Mouse (Mus musculus): ENCODE measurements at regions not wholly inside any gene's neighbourhood (a gene's known extent, or its start where the extent isn't known, plus 50 kb on each side); places are given as distances from the start of the nearest gene placed in this dataset.

- WGBS: 59% methylated on average over 2 of the region's 2 CpGs
- H3K4me1 ChIP-seq (replicated peaks; ENCODE audit: control insufficient read depth, insufficient read depth, low read length): peaks cover 37% of the 10 kb centered on the region
Measured at GRCm38 (mm10) chr7:64033388-64033787, 94.7 kb upstream of the Klf13 start.

GRCm38 (mm10) chr7:64032921-64033354 lies 94.2 kb upstream of the Klf13 start:
- no peaks in the 10 kb centered on the region for H3K36me3 ChIP-seq (ENCODE audit: control insufficient read depth, insufficient read depth, low read length)
- WGBS: 71% methylated on average over 9 of the region's 9 CpGs
- no peak for DNase-seq (ENCODE audit: low spot score)
- no peak overlapping the region for H3K27ac ChIP-seq (ENCODE audit: low read depth, low read length)
- H3K9me3 ChIP-seq (ENCODE audit: control insufficient read depth, low read length): no peaks in the 10 kb centered on the region
- H3K4me3 ChIP-seq (ENCODE audit: low read depth, low read length): no peak overlapping the region
- no peaks in the 10 kb centered on the region for H3K27me3 ChIP-seq (replicated peaks; ENCODE audit: control insufficient read depth, insufficient read depth, low read length)
- ATAC-seq (replicated peaks; ENCODE audit: low FRiP score): no peak
- H3K4me1 ChIP-seq (replicated peaks; ENCODE audit: control insufficient read depth, insufficient read depth, low read length): peaks cover 37% of the 10 kb centered on the region
- H3K9ac ChIP-seq (ENCODE audit: low read depth, low read length): no peak overlapping the region
- no peak overlapping the region for H3K4me2 ChIP-seq

More at GRCm38 (mm10) chr7:64033388-64033787, 94.7 kb upstream of the Klf13 start:
- Histone ChIP-seq H3K27ac (ENCODE audit: low read depth, low read length) (no peak overlapping the region), H3K27me3 (replicated peaks; ENCODE audit: control insufficient read depth, insufficient read depth, low read length) (no peaks in the 10 kb centered on the region), H3K36me3 (ENCODE audit: control insufficient read depth, insufficient read depth, low read length) (no peaks in the 10 kb centered on the region), H3K9ac (ENCODE audit: low read depth, low read length) (no peak overlapping the region), H3K9me3 (ENCODE audit: control insufficient read depth, low read length) (no peaks in the 10 kb centered on the region), H3K4me2 (no peak overlapping the region), H3K4me3 (ENCODE audit: low read depth, low read length) (no peak overlapping the region)
- DNase-seq (ENCODE audit: low spot score) (no peak), ATAC-seq (replicated peaks; ENCODE audit: low FRiP score) (no peak)

GRCm38 (mm10) chr7:64030650-64031049 lies 91.9 kb upstream of the Klf13 start:
- Histone ChIP-seq H3K4me3 (ENCODE audit: low read depth, low read length) (no peak overlapping the region), H3K27ac (ENCODE audit: low read depth, low read length) (no peak overlapping the region), H3K4me1 (replicated peaks; ENCODE audit: control insufficient read depth, insufficient read depth, low read length) (peaks cover 30% of the 10 kb centered on the region)

GRCm38 (mm10) chr7:64027100-64027499 lies 88.4 kb upstream of the Klf13 start:
- ATAC-seq (replicated peaks; ENCODE audit: low FRiP score): no peak
- 85% methylated on average over 7 of the region's 7 CpGs for WGBS
- H3K27ac ChIP-seq (ENCODE audit: low read depth, low read length): no peak overlapping the region

More at GRCm38 (mm10) chr7:64030650-64031049, 91.9 kb upstream of the Klf13 start:
- H3K36me3 ChIP-seq (ENCODE audit: control insufficient read depth, insufficient read depth, low read length): no peaks in the 10 kb centered on the region
- no peak for DNase-seq (ENCODE audit: low spot score)
- ATAC-seq (replicated peaks; ENCODE audit: low FRiP score): peak; percentile 68
- no peaks in the 10 kb centered on the region for H3K27me3 ChIP-seq (replicated peaks; ENCODE audit: control insufficient read depth, insufficient read depth, low read length)
- no peaks in the 10 kb centered on the region for H3K9me3 ChIP-seq (ENCODE audit: control insufficient read depth, low read length)
- WGBS: 81% methylated on average over 2 of the region's 2 CpGs
- H3K4me2 ChIP-seq: no peak overlapping the region
- H3K9ac ChIP-seq (ENCODE audit: low read depth, low read length): no peak overlapping the region

GRCm38 (mm10) chr7:64025155-64025554 lies 86.4 kb upstream of the Klf13 start:
- H3K4me2 ChIP-seq: no peak overlapping the region
- no peaks in the 10 kb centered on the region for H3K36me3 ChIP-seq (ENCODE audit: control insufficient read depth, insufficient read depth, low read length)
- no peaks in the 10 kb centered on the region for H3K27me3 ChIP-seq (replicated peaks; ENCODE audit: control insufficient read depth, insufficient read depth, low read length)
- WGBS: 70% methylated on average over 2 of the region's 2 CpGs
- H3K9ac ChIP-seq (ENCODE audit: low read depth, low read length): no peak overlapping the region
- peaks cover 17% of the 10 kb centered on the region; the same call in 1 of the 2 replicates for H3K4me1 ChIP-seq (replicated peaks; ENCODE audit: control insufficient read depth, insufficient read depth, low read length)
- no peaks in the 10 kb centered on the region for H3K9me3 ChIP-seq (ENCODE audit: control insufficient read depth, low read length)
- no peak for ATAC-seq (replicated peaks; ENCODE audit: low FRiP score)
- DNase-seq (ENCODE audit: low spot score): no peak
- no peak overlapping the region for H3K27ac ChIP-seq (ENCODE audit: low read depth, low read length)
- H3K4me3 ChIP-seq (ENCODE audit: low read depth, low read length): no peak overlapping the region

More at GRCm38 (mm10) chr7:64027100-64027499, 88.4 kb upstream of the Klf13 start:
- H3K9me3 ChIP-seq (ENCODE audit: control insufficient read depth, low read length): no peaks in the 10 kb centered on the region
- peaks cover 19% of the 10 kb centered on the region; the same call in 1 of the 2 replicates for H3K4me1 ChIP-seq (replicated peaks; ENCODE audit: control insufficient read depth, insufficient read depth, low read length)
- no peak overlapping the region for H3K9ac ChIP-seq (ENCODE audit: low read depth, low read length)
- H3K4me2 ChIP-seq: no peak overlapping the region
- no peak overlapping the region for H3K4me3 ChIP-seq (ENCODE audit: low read depth, low read length)
- no peaks in the 10 kb centered on the region for H3K27me3 ChIP-seq (replicated peaks; ENCODE audit: control insufficient read depth, insufficient read depth, low read length)
- DNase-seq (ENCODE audit: low spot score): no peak
- H3K36me3 ChIP-seq (ENCODE audit: control insufficient read depth, insufficient read depth, low read length): no peaks in the 10 kb centered on the region

- H3K27ac ChIP-seq (ENCODE audit: low read depth, low read length): no peak overlapping the region
- peaks cover 17% of the 10 kb centered on the region; the same call in 1 of the 2 replicates for H3K4me1 ChIP-seq (replicated peaks; ENCODE audit: control insufficient read depth, insufficient read depth, low read length)
- H3K9me3 ChIP-seq (ENCODE audit: control insufficient read depth, low read length): no peaks in the 10 kb centered on the region
- H3K4me2 ChIP-seq: no peak overlapping the region
- no peaks in the 10 kb centered on the region for H3K27me3 ChIP-seq (replicated peaks; ENCODE audit: control insufficient read depth, insufficient read depth, low read length)
- no peaks in the 10 kb centered on the region for H3K36me3 ChIP-seq (ENCODE audit: control insufficient read depth, insufficient read depth, low read length)
- no peak overlapping the region for H3K9ac ChIP-seq (ENCODE audit: low read depth, low read length)
- H3K4me3 ChIP-seq (ENCODE audit: low read depth, low read length): no peak overlapping the region
- 80% methylated on average over 4 of the region's 4 CpGs for WGBS
- DNase-seq (ENCODE audit: low spot score) (no peak), ATAC-seq (replicated peaks; ENCODE audit: low FRiP score) (no peak; the same call in 1 of the 2 replicates)
Measured at GRCm38 (mm10) chr7:64024253-64024652, 85.5 kb upstream of the Klf13 start.

- no peaks in the 10 kb centered on the region for H3K36me3 ChIP-seq (ENCODE audit: control insufficient read depth, insufficient read depth, low read length)
- no peak overlapping the region for H3K4me2 ChIP-seq
- H3K27ac ChIP-seq (ENCODE audit: low read depth, low read length): no peak overlapping the region
- H3K4me1 ChIP-seq (replicated peaks; ENCODE audit: control insufficient read depth, insufficient read depth, low read length): peaks cover 17% of the 10 kb centered on the region; the same call in 1 of the 2 replicates
- no peak overlapping the region for H3K9ac ChIP-seq (ENCODE audit: low read depth, low read length)
- DNase-seq (ENCODE audit: low spot score) (no peak), ATAC-seq (replicated peaks; ENCODE audit: low FRiP score) (no peak)
- WGBS: 53% methylated on average over 7 of the region's 7 CpGs
- no peaks in the 10 kb centered on the region for H3K9me3 ChIP-seq (ENCODE audit: control insufficient read depth, low read length)
- no peaks in the 10 kb centered on the region for H3K27me3 ChIP-seq (replicated peaks; ENCODE audit: control insufficient read depth, insufficient read depth, low read length)
- no peak overlapping the region for H3K4me3 ChIP-seq (ENCODE audit: low read depth, low read length)
Measured at GRCm38 (mm10) chr7:64022711-64023468, 84.2 kb upstream of the Klf13 start.

GRCm38 (mm10) chr7:64021241-64022108 lies 82.8 kb upstream of the Klf13 start:
- Histone ChIP-seq H3K9me3 (ENCODE audit: control insufficient read depth, low read length) (no peaks in the 10 kb centered on the region), H3K4me3 (ENCODE audit: low read depth, low read length) (no peak overlapping the region), H3K9ac (ENCODE audit: low read depth, low read length) (no peak overlapping the region), H3K27ac (ENCODE audit: low read depth, low read length) (no peak overlapping the region), H3K36me3 (ENCODE audit: control insufficient read depth, insufficient read depth, low read length) (no peaks in the 10 kb centered on the region), H3K27me3 (replicated peaks; ENCODE audit: control insufficient read depth, insufficient read depth, low read length) (no peaks in the 10 kb centered on the region), H3K4me2 (no peak overlapping the region), H3K4me1 (replicated peaks; ENCODE audit: control insufficient read depth, insufficient read depth, low read length) (peaks cover 13% of the 10 kb centered on the region; the same call in 1 of the 2 replicates)
- ATAC-seq (replicated peaks; ENCODE audit: low FRiP score) (no peak), DNase-seq (ENCODE audit: low spot score) (no peak)
- WGBS: 74% methylated on average over 9 of the region's 9 CpGs

Data from liver, embryonic 11.5 days (tissue).